Mouse (Mus musculus): Measurements from ENCODE around the gene Cnot2. TPM values are rescaled to one million over a fixed set of nuclear protein-coding genes. Genes with fewer than 3 reads are reported as not detected.
"Not testable (repeated sequence)": the region's sequence is repeated elsewhere in the genome, so short reads cannot be mapped to it uniquely, and the experiment has no call there.

Cnot2 gene
- polyA plus RNA-seq, 1 experiment from 2014 or later = 106 TPM

DNA sequence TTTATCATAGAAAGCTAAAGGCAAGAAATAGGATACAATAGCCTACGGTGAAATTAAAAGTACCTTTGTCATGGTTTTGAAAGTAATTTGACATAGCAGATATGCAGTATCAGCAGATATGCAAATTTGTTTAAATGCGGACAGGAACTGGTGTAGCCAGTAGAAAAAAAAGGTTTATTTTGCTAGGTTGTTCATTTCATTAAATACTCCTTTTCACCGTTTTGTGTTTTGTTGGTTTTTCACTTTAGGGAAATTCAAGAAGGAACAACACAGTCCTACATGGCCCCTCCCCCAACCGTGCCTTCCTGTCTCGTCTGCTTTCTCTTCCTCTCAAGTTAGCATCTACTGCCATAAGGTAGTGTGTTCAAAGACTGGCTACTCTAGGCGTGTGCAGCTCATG, 1.4 kb upstream of the Cnot2 start:
- ATAC-seq (ENCODE audit: insufficient read depth) (no peak), DNase-seq (peak; percentile 26)
- peak overlapping the region; percentile 79 for H3K4me2 ChIP-seq
- H3K27ac ChIP-seq (ENCODE audit: low read depth) = no peak overlapping the region
- no peaks in the 10 kb centered on the region for H3K27me3 ChIP-seq (ENCODE audit: insufficient read depth, low read length)
- H3K4me3 ChIP-seq (ENCODE audit: low read depth, low read length) = peak overlapping the region; percentile 93
- no peaks in the 10 kb centered on the region for H3K4me1 ChIP-seq (ENCODE audit: insufficient read depth)
- H3K9me3 ChIP-seq (ENCODE audit: low read depth, low read length) = no peaks in the 10 kb centered on the region
- 22% methylated on average over 6 of the region's 6 CpGs for WGBS
- TF ChIP-seq CTCF (IDR thresholded peaks at IDR 0.05; ENCODE audit: low read depth) = no peak
- no peak overlapping the region for H3K9ac ChIP-seq
- no peaks in the 10 kb centered on the region for H3K36me3 ChIP-seq (ENCODE audit: insufficient read depth)

DNA sequence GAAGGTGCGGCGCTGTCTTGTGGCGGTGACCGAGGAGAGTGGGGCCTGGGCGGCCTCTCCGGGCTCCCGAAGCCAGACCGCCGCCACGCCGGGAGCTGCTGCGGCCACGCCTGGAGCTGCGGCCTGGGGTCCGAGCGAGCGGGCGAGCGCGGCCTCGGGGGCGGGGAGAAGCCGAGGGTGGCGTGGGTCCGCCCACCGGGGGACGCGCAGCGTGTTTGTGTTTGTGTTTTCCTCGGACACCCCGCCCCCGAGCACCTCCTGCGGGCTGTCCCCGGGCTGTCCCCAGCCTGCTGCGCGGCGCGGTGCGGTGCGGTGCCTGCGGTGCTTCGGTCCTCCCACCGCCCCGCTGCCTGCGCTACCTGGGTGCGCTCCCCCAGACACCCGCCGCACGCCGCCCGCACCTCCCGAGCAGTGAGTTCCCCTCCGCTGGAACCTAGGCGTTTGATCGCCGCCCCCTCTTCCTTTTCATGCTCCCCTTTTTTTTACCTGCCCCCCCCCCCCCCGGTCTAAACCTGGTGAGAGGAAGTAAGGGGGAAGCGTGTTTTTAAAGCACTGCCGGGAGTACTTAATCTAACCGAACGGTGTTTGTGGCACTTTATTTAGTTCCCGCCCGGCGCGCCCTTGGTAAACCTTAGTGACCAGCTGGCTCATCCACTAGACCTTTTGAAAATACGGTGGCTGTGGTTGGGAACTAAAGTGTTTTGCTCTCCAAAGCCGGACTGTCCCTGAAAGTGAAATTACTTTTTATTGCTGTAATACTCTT, 589 bp upstream of the Cnot2 start:
- H3K27me3 ChIP-seq (ENCODE audit: insufficient read depth, low read length) = no peaks in the 10 kb centered on the region
- DNase-seq = peak; percentile 78
- no peaks in the 10 kb centered on the region for H3K9me3 ChIP-seq (ENCODE audit: low read depth, low read length)
- H3K27ac ChIP-seq (ENCODE audit: low read depth) = peak overlapping the region; percentile 99
- peak overlapping the region; percentile 95 for H3K9ac ChIP-seq
- H3K4me2 ChIP-seq = peak overlapping the region; percentile 79
- H3K4me1 ChIP-seq (ENCODE audit: insufficient read depth) = no peaks in the 10 kb centered on the region
- WGBS = under 1% methylated on average over 61 of the region's 67 CpGs
- H3K36me3 ChIP-seq (ENCODE audit: insufficient read depth) = no peaks in the 10 kb centered on the region
- no peak for TF ChIP-seq CTCF (IDR thresholded peaks at IDR 0.05; ENCODE audit: low read depth)
- peak overlapping the region; percentile 93 for H3K4me3 ChIP-seq (ENCODE audit: low read depth, low read length)
- peak; percentile 86 for ATAC-seq (ENCODE audit: insufficient read depth)

DNA sequence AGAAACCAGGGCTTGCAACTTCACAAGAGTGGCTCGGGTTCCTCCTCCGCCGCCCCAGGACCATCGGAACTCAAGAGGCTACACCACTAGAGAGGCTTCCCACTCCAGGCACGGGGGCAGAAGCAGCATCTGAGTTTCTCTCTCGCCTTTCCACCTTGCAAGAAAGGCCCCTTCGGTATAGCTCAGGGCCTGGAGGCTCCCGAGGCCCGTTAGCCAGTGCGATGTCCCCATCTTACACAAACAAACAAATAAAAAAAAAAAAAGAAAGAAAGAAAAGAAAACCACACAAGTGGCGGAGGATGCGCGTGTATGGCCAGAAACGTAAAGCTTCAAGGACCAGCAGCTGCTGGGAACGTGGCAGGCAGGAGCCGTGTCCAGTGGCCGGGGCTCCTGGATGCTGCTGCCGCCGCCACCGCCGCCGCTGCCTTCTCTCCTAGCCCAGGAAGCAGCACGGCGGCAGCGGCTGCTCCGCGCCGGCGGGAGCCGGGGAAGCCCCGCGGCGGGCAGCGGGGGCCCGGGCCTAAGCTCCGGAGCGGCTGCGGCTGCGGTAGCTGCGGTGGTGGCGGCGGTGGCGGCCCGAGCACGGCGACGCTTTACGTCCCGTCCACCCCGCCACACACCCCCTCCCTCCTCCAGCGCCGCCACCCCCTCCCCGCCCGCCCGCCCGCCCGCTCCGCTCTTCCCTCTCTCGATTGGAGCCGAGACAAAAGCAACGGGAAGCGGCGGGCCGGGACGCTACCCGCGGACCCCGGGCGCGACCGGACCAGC, 536 bp downstream of the Cnot2 start:
- no peaks in the 10 kb centered on the region for H3K9me3 ChIP-seq (ENCODE audit: low read depth, low read length)
- H3K36me3 ChIP-seq (ENCODE audit: insufficient read depth) = no peaks in the 10 kb centered on the region
- peak overlapping the region; percentile 95 for H3K9ac ChIP-seq
- WGBS = under 1% methylated on average over 53 of the region's 71 CpGs
- H3K4me1 ChIP-seq (ENCODE audit: insufficient read depth) = no peaks in the 10 kb centered on the region
- peak overlapping the region; percentile 93 for H3K4me3 ChIP-seq (ENCODE audit: low read depth, low read length)
- ATAC-seq (ENCODE audit: insufficient read depth) (peak; percentile 81), DNase-seq (peak; percentile 73)
- peak overlapping the region; percentile 79 for H3K4me2 ChIP-seq
- H3K27ac ChIP-seq (ENCODE audit: low read depth) = peak overlapping the region; percentile 99
- no peaks in the 10 kb centered on the region for H3K27me3 ChIP-seq (ENCODE audit: insufficient read depth, low read length)
- TF ChIP-seq CTCF (IDR thresholded peaks at IDR 0.05; ENCODE audit: low read depth) = no peak

DNA sequence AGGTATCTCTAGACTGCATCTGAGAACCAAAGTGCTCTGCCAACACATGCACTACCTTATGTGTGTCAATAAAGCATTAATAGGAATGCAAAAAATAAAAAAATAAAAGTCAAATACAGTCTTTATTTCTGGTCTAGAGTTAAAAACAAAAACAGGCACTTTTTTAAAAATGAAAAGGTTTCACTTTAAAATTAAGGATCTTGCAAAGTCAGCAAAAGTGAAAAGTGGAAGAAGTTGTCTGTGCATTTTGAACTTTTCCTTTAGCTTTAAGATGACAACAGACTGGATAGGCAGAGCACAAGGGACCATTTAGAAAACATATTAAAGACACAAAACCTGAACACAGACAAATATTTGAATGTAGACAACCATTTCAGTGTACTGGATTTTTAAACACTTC, 1.8 kb downstream of the Cnot2 start:
- no peaks in the 10 kb centered on the region for H3K36me3 ChIP-seq (ENCODE audit: insufficient read depth)
- peak overlapping the region; percentile 72 for H3K4me2 ChIP-seq
- no peak overlapping the region for H3K9ac ChIP-seq
- ATAC-seq (ENCODE audit: insufficient read depth) = no peak
- no peak for TF ChIP-seq CTCF (IDR thresholded peaks at IDR 0.05; ENCODE audit: low read depth)
- H3K9me3 ChIP-seq (ENCODE audit: low read depth, low read length) = no peaks in the 10 kb centered on the region
- DNase-seq = no peak
- no peaks in the 10 kb centered on the region for H3K4me1 ChIP-seq (ENCODE audit: insufficient read depth)
- H3K27ac ChIP-seq (ENCODE audit: low read depth) = no peak overlapping the region
- H3K4me3 ChIP-seq (ENCODE audit: low read depth, low read length) = peak overlapping the region; percentile 93
- no peaks in the 10 kb centered on the region for H3K27me3 ChIP-seq (ENCODE audit: insufficient read depth, low read length)

DNA sequence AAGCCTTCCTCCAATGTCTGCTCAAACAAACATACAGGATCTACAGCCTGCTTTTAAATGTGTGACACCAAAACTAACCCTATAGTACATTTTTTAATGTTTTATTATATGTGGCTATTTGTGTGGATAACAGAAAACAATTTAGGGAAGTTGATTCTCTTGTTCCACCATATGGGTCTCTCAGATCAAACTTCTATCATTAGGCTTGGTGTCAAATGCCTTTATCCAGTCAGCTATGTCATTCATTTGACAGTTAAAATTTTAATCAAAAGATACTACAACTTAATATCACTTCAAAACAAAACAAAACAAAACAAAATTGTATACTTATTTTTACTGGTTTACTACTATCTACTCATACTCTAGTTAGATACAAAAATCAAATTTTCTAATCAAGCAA, 2.9 kb downstream of the Cnot2 start:
- no peak overlapping the region for H3K27ac ChIP-seq (ENCODE audit: low read depth)

DNA sequence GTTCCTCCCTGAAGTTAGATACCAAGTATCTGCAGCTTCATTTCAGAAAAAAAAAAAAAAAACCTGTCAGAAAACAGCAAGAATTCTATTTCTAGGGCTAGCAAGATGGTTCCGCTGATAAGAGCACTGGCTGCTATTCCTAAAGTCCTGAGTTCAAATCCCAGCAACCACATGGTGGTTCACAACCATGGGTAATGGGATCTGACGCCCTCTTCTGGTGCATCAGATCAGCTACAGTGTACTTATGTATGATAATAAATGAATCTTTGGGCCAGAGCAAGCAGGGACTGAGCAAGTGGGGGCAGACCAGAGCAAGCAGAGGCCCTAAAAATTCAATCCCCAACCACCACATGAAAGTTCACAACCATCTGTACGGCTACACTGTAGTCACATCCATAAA, 4.1 kb downstream of the Cnot2 start:
- TF ChIP-seq CTCF (IDR thresholded peaks at IDR 0.05; ENCODE audit: low read depth) = no peak
- no peaks in the 10 kb centered on the region for H3K9me3 ChIP-seq (ENCODE audit: low read depth, low read length)
- H3K9ac ChIP-seq = no peak overlapping the region
- no peak overlapping the region for H3K27ac ChIP-seq (ENCODE audit: low read depth)
- WGBS = 78% methylated on average over 3 of the region's 3 CpGs
- H3K4me2 ChIP-seq = no peak overlapping the region
- no peak for ATAC-seq (ENCODE audit: insufficient read depth)
- no peaks in the 10 kb centered on the region for H3K4me1 ChIP-seq (ENCODE audit: insufficient read depth)
- H3K36me3 ChIP-seq (ENCODE audit: insufficient read depth) = no peaks in the 10 kb centered on the region
- H3K4me3 ChIP-seq (ENCODE audit: low read depth, low read length) = no peak overlapping the region
- no peaks in the 10 kb centered on the region for H3K27me3 ChIP-seq (ENCODE audit: insufficient read depth, low read length)
- no peak for DNase-seq

More for the DNA sequence above, 2.9 kb downstream of the Cnot2 start:
- TF ChIP-seq CTCF (IDR thresholded peaks at IDR 0.05; ENCODE audit: low read depth) = no peak
- Histone ChIP-seq H3K9me3 (ENCODE audit: low read depth, low read length) (no peaks in the 10 kb centered on the region), H3K4me1 (ENCODE audit: insufficient read depth) (no peaks in the 10 kb centered on the region), H3K4me3 (ENCODE audit: low read depth, low read length) (no peak overlapping the region), H3K9ac (no peak overlapping the region), H3K36me3 (ENCODE audit: insufficient read depth) (no peaks in the 10 kb centered on the region), H3K4me2 (no peak overlapping the region), H3K27me3 (ENCODE audit: insufficient read depth, low read length) (no peaks in the 10 kb centered on the region)
- DNase-seq (no peak), ATAC-seq (ENCODE audit: insufficient read depth) (no peak)

DNA sequence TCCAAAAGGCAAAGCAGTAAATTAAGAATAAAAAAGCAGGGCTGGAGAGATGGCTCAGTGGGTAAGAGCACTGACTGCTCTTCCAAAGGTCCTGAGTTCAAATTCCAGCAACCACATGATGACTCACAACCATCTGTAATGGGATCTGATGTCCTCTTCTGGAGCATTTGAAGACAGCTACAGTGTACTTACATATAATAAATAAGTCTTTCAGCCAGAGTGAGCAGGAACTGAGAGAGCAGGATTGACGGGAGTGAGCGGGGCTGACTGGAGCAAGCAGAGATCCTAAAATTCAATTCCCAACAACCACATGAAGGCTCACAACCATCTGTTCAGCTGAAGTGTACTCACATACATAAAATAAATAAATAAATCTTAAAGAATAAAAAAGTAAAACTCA, 5.2 kb downstream of the Cnot2 start:
- not testable (repeated sequence) for H3K27me3 ChIP-seq (ENCODE audit: insufficient read depth, low read length); H3K4me3 ChIP-seq (ENCODE audit: low read depth, low read length); H3K27ac ChIP-seq (ENCODE audit: low read depth); DNase-seq; H3K9ac ChIP-seq; H3K4me1 ChIP-seq (ENCODE audit: insufficient read depth); H3K9me3 ChIP-seq (ENCODE audit: low read depth, low read length); ATAC-seq (ENCODE audit: insufficient read depth); H3K36me3 ChIP-seq (ENCODE audit: insufficient read depth); H3K4me2 ChIP-seq
- 87% methylated on average over 2 of the region's 2 CpGs for WGBS
